Mouse (Mus musculus) ovary, postnatal 36 days (tissue): Measurements from ENCODE around the gene a.

Experiments
- DNase-seq: peaks from one replicate; pipeline ENCODE4 v3.0.0; 2022; ENCODE audit warnings: low spot score, mixed read lengths

a gene

GRCm38 (mm10) chr2:154790656-154791483 lies at the start of gene a, which contains the start of gene Raly:
Gene a, plus strand, starts transcription at chr2:154791402.
Gene Raly, plus strand, starts transcription at chr2:154791096.
- DNase-seq = peak; percentile 98

- DNase-seq = no peak
Observed at GRCm38 (mm10) chr2:154742911-154743819, 48.0 kb upstream of the a start.

- no peak for DNase-seq
Observed at GRCm38 (mm10) chr2:154743915-154744314, 47.3 kb upstream of the a start.

- DNase-seq = no peak
Observed at GRCm38 (mm10) chr2:154748383-154748782, 42.8 kb upstream of the a start.

- DNase-seq = no peak
Observed at GRCm38 (mm10) chr2:154749046-154750036, 41.9 kb upstream of the a start.

GRCm38 (mm10) chr2:154751924-154752323 lies 39.3 kb upstream of the a start:
- peak; percentile 47 for DNase-seq

GRCm38 (mm10) chr2:154754068-154754560 lies 37.1 kb upstream of the a start:
- no peak for DNase-seq

GRCm38 (mm10) chr2:154755791-154756190 lies 35.4 kb upstream of the a start:
- DNase-seq = no peak

- no peak for DNase-seq
Observed at GRCm38 (mm10) chr2:154757691-154758090, 33.5 kb upstream of the a start.

GRCm38 (mm10) chr2:154758454-154758853 lies 32.7 kb upstream of the a start:
- DNase-seq = no peak

GRCm38 (mm10) chr2:154763226-154763625 lies 28.0 kb upstream of the a start:
- no peak for DNase-seq

- no peak for DNase-seq
Observed at GRCm38 (mm10) chr2:154764828-154765497, 26.2 kb upstream of the a start.

GRCm38 (mm10) chr2:154765554-154766008 lies 25.6 kb upstream of the a start:
- DNase-seq = no peak

GRCm38 (mm10) chr2:154767051-154767450 lies 24.2 kb upstream of the a start:
- no peak for DNase-seq

- DNase-seq = no peak
Observed at GRCm38 (mm10) chr2:154769930-154770329, 21.3 kb upstream of the a start, which contains the start of gene Gm14214. Gene Gm14214, minus strand, starts transcription at chr2:154770030.

GRCm38 (mm10) chr2:154771604-154772003 lies 19.6 kb upstream of the a start:
- no peak for DNase-seq

GRCm38 (mm10) chr2:154774032-154774431 lies 17.2 kb upstream of the a start:
- DNase-seq = no peak

GRCm38 (mm10) chr2:154776496-154776895 lies 14.7 kb upstream of the a start:
- peak; percentile 54 for DNase-seq

GRCm38 (mm10) chr2:154779648-154780047 lies 11.6 kb upstream of the a start:
- DNase-seq = no peak

- no peak for DNase-seq
Observed at GRCm38 (mm10) chr2:154782361-154782760, 8.8 kb upstream of the a start.
